Mouse (Mus musculus) heart, embryonic 14.5 days (tissue): Measurements from ENCODE around the gene Castor2. TPM values are rescaled to one million over a fixed set of nuclear protein-coding genes. Genes with fewer than 3 reads are reported as not detected.

Experiments
- ATAC-seq: fragments of 200-750 bp; cut with Nextera tagmentation; 2 replicates; pipeline ENCODE4 v1.8.0; 2017; ENCODE audit warnings: low read depth, moderate TSS enrichment; ENCODE audit not compliant: insufficient number of reproducible peaks, insufficient read depth, low FRiP score
- H3K27ac ChIP-seq, 2 experiments: fragments of 200-500 bp in 1 of 2; fragments of 300-500 bp in 1 of 2; sonication (generic) in 1 of 2; replicated peaks in 1 of 2; 2 replicates each; pipeline ENCODE4 v1.5.1; 2012 to 2014; ENCODE audit warnings: low read depth in 2 of 2, low read length in 2 of 2, control low read depth in 1 of 2, mild to moderate bottlenecking in 1 of 2, mixed read lengths in 1 of 2; ENCODE audit not compliant: control insufficient read depth in 1 of 2, insufficient read depth in 1 of 2
- H3K27me3 ChIP-seq: fragments of 300-500 bp; sonication (generic); 2 replicates; pipeline ENCODE4 v1.6.1; 2014; ENCODE audit warnings: mild to moderate bottlenecking, low read length, control low read depth; ENCODE audit not compliant: control insufficient read depth, insufficient read depth
- H3K36me3 ChIP-seq: fragments of 300-500 bp; sonication (generic); 2 replicates; pipeline ENCODE4 v1.6.1; 2014; ENCODE audit warnings: mild to moderate bottlenecking, control low read depth, low read length, mixed read lengths; ENCODE audit not compliant: control insufficient read depth, insufficient read depth
- H3K4me1 ChIP-seq, 2 experiments: fragments of 200-500 bp in 1 of 2; fragments of 300-500 bp in 1 of 2; sonication (generic) in 1 of 2; 2 replicates each; pipeline ENCODE4 v1.6.1; 2012 to 2014; ENCODE audit warnings: low read length in 2 of 2, control low read depth in 1 of 2, mixed read lengths in 1 of 2; ENCODE audit not compliant: control insufficient read depth in 2 of 2, insufficient read depth in 2 of 2
- H3K4me2 ChIP-seq: fragments of 300-500 bp; sonication (generic); 2 replicates; pipeline ENCODE4 v1.6.1; 2014; ENCODE audit warnings: mild to moderate bottlenecking, low read length
- H3K4me3 ChIP-seq, 2 experiments: fragments of 200-500 bp in 1 of 2; fragments of 300-500 bp in 1 of 2; sonication (generic) in 1 of 2; 2 replicates each; pipeline ENCODE4 v1.5.1; 2012 to 2014; ENCODE audit warnings: low read length in 2 of 2, mild to moderate bottlenecking in 2 of 2, control low read depth in 1 of 2, low read depth in 1 of 2, moderate library complexity in 1 of 2; ENCODE audit not compliant: control insufficient read depth in 1 of 2, insufficient read depth in 1 of 2
- H3K9ac ChIP-seq: fragments of 300-500 bp; sonication (generic); 2 replicates; pipeline ENCODE4 v1.6.1; 2014; ENCODE audit warnings: mild to moderate bottlenecking, low read length
- H3K9me3 ChIP-seq: fragments of 300-500 bp; sonication (generic); 2 replicates; pipeline ENCODE4 v1.6.1; 2016; ENCODE audit warnings: low read length, control low read depth; ENCODE audit not compliant: control insufficient read depth
- WGBS: fragments of 180-500 bp; shearing (Covaris S2); extraction: QIAGEN DNeasy Blood & Tissue Kit; methylation state at CpG from one replicate; pipeline ENCODE4 v1.1.7; 2014; 5-methylcytosine and 5-hydroxymethylcytosine counted together
- polyA plus RNA-seq: library from polyadenylated mRNA; unstranded; fragments of >200 nt; fragmentation: Nextera tagmentation; extraction: Ambion mirVana; gene quantifications from 2 replicates; pipeline ENCODE4 v1.2.1, GENCODE M21; 2014

The Castor2 gene
- polyA plus RNA-seq, 1 experiment from 2014 or later: 6.2 TPM

GRCm38 (mm10) chr5:134139429-134139828, 39.9 kb downstream of the Castor2 start:
- no peak overlapping the region for H3K9ac ChIP-seq
- no peaks in the 10 kb centered on the region; a peak in 1 of 4 replicates for H3K4me1 ChIP-seq
- H3K4me2 ChIP-seq: no peak overlapping the region
- no peaks in the 10 kb centered on the region for H3K27me3 ChIP-seq
- no peak overlapping the region for H3K4me3 ChIP-seq
- H3K36me3 ChIP-seq: peaks cover 9% of the 10 kb centered on the region
- WGBS: 79% methylated on average over 6 of the region's 6 CpGs
- H3K27ac ChIP-seq: no peak overlapping the region
- H3K9me3 ChIP-seq: no peaks in the 10 kb centered on the region
- no peak for ATAC-seq

GRCm38 (mm10) chr5:134141236-134141635, 41.7 kb downstream of the Castor2 start:
- no peak for ATAC-seq
- H3K4me2 ChIP-seq: no peak overlapping the region
- no peak overlapping the region for H3K4me3 ChIP-seq

GRCm38 (mm10) chr5:134142381-134142780, 42.9 kb downstream of the Castor2 start:
- Histone ChIP-seq H3K9me3 (peaks cover 7% of the 10 kb centered on the region; the same call in 1 of the 2 replicates), H3K36me3 (peaks cover 4% of the 10 kb centered on the region; the same call in 1 of the 2 replicates), H3K27ac (no peak overlapping the region), H3K4me3 (no peak overlapping the region), H3K4me2 (no peak overlapping the region), H3K9ac (no peak overlapping the region), H3K4me1 (peaks cover 3 to 5% of the 10 kb centered on the region in 2 experiments), H3K27me3 (no peaks in the 10 kb centered on the region)
- no peak for ATAC-seq
- 66% methylated on average over 11 of the region's 11 CpGs for WGBS

More at GRCm38 (mm10) chr5:134141236-134141635, 41.7 kb downstream of the Castor2 start:
- Histone ChIP-seq H3K36me3 (peaks cover 5% of the 10 kb centered on the region), H3K27me3 (no peaks in the 10 kb centered on the region), H3K9ac (no peak overlapping the region), H3K27ac (no peak overlapping the region), H3K9me3 (peaks cover 7% of the 10 kb centered on the region; the same call in 1 of the 2 replicates), H3K4me1 (no peaks in the 10 kb centered on the region; a peak in 1 of 4 replicates)
- 53% methylated on average over 7 of the region's 7 CpGs for WGBS

- peaks cover 7% of the 10 kb centered on the region; the same call in 1 of the 2 replicates for H3K9me3 ChIP-seq
- no peak overlapping the region for H3K9ac ChIP-seq
- H3K27me3 ChIP-seq: no peaks in the 10 kb centered on the region
- peaks cover 5 to 6% of the 10 kb centered on the region in 2 experiments for H3K4me1 ChIP-seq
- H3K36me3 ChIP-seq: peaks cover 25% of the 10 kb centered on the region
- H3K4me3 ChIP-seq: no peak overlapping the region
- no peak overlapping the region for H3K4me2 ChIP-seq
- H3K27ac ChIP-seq: no peak overlapping the region
- ATAC-seq: no peak
- WGBS: 92% methylated on average over 8 of the region's 8 CpGs
Measured at GRCm38 (mm10) chr5:134144986-134145385, 45.5 kb downstream of the Castor2 start.

- no peak overlapping the region for H3K4me2 ChIP-seq
- no peak for ATAC-seq
- H3K4me1 ChIP-seq: peaks cover 5 to 6% of the 10 kb centered on the region in 2 experiments
- H3K9me3 ChIP-seq: peaks cover 9% of the 10 kb centered on the region; the same call in 1 of the 2 replicates
- no peaks in the 10 kb centered on the region for H3K27me3 ChIP-seq
- peak overlapping the region; percentile 39 to 43 for H3K27ac ChIP-seq
- no peak overlapping the region for H3K4me3 ChIP-seq
- H3K36me3 ChIP-seq: peaks cover 47% of the 10 kb centered on the region
- no peak overlapping the region for H3K9ac ChIP-seq
- WGBS: 50% methylated on average over 10 of the region's 10 CpGs
Measured at GRCm38 (mm10) chr5:134147194-134147753, 47.8 kb downstream of the Castor2 start.

- Histone ChIP-seq H3K9ac (no peak overlapping the region), H3K36me3 (peaks cover 51% of the 10 kb centered on the region), H3K27me3 (no peaks in the 10 kb centered on the region), H3K27ac (no peak overlapping the region), H3K4me1 (peaks cover 5 to 6% of the 10 kb centered on the region in 2 experiments), H3K4me2 (no peak overlapping the region), H3K9me3 (peaks cover 9% of the 10 kb centered on the region; the same call in 1 of the 2 replicates), H3K4me3 (no peak overlapping the region)
- no peak for ATAC-seq
- WGBS: 92% methylated on average over 4 of the region's 4 CpGs
Measured at GRCm38 (mm10) chr5:134148153-134148552, 48.6 kb downstream of the Castor2 start.

- Histone ChIP-seq H3K27ac (no peak overlapping the region), H3K9me3 (0 out of 2 replicates have a peak, but pooled peaks cover 2% of the 10 kb centered on the region), H3K27me3 (no peaks in the 10 kb centered on the region), H3K4me3 (no peak overlapping the region), H3K36me3 (peaks cover 74% of the 10 kb centered on the region), H3K4me2 (no peak overlapping the region), H3K4me1 (peaks cover 5 to 6% of the 10 kb centered on the region in 2 experiments), H3K9ac (no peak overlapping the region)
- no peak for ATAC-seq
- WGBS: 85% methylated on average over 11 of the region's 11 CpGs
Measured at GRCm38 (mm10) chr5:134151895-134152294, 52.4 kb downstream of the Castor2 start.
